Mouse (Mus musculus) 3134 (cell line): ENCODE results near the gene Scrn3.

Experiments
- DNase-seq: peaks from one replicate; pipeline ENCODE4 v3.0.0-alpha.2; 2011; ENCODE audit warnings: low spot score; ENCODE audit not compliant: insufficient read length; ENCODE audit errors: extremely low read depth

The Scrn3 gene

GRCm38 (mm10) chr2:73312152-73313116 lies at the start of gene Scrn3, which contains the start of gene Cir1:
Scrn3 (plus strand) TSS chr2:73312601.
Cir1 (minus strand) TSS chr2:73312701.
- DNase-seq, result peak; percentile 96

- DNase-seq, result no peak
Measured at GRCm38 (mm10) chr2:73263172-73263765, 49.1 kb upstream of the Scrn3 start.

DNA sequence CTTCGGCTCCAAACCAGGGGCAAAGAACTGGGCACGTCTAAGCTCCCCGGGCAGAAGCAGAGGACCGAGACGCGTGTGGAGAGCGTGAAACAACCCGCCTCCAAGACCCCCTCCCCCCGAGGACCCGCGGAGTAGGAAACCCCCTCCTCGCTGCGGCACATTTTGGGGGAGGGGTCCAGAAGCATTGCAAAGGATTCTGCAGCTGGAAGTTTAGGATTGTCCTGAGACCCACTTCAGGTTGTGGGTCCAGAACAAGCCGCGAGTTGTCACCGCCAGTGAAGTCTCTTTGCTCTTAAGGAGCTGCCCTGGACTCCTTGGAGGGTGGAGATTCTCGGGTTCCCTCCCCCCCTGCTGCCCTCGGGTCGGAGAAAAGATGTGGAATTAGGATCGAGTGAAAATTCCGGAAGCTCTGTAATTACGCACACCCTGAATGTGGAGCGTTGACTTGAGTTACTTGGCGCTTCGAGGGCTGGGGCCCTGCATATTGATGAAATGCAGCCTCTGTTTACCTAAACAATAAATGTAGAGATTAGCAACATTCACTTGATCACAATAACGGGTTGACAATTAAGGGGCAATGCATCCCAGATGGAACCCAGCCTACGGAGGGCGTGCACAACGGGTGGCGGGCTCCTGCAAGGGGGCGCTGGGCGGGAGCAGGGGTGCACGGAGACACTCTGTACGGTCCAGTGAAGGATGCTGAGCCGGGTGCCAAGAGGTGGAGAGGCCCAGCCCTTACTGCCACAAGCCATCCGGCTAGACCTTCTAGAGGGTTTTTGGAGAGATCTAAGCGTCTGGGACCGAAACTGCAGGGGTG lies 48.4 kb upstream of the Scrn3 start:
- DNase-seq, result no peak

- DNase-seq, result no peak
Measured at GRCm38 (mm10) chr2:73264611-73265195, 47.7 kb upstream of the Scrn3 start.

DNA sequence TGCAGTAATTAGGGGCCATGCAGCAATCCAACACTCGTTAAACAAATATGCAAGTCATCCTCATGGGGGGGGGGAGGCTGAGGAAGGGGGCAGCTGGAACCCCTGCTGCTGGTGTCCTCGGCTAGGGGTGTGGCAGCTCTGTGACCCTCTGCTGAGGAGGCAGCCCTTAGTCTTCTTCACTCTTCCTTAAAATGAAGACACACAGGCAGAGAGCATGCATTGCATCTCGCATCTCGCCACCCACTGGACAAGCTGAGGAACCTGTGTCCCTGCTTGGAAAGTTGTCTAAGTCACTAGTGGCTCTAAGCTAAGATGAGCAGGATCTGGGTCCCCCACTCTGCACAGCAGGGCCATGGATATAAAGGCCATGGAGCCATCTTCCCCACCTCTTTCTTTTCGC lies 46.4 kb upstream of the Scrn3 start:
- DNase-seq, result no peak

DNA sequence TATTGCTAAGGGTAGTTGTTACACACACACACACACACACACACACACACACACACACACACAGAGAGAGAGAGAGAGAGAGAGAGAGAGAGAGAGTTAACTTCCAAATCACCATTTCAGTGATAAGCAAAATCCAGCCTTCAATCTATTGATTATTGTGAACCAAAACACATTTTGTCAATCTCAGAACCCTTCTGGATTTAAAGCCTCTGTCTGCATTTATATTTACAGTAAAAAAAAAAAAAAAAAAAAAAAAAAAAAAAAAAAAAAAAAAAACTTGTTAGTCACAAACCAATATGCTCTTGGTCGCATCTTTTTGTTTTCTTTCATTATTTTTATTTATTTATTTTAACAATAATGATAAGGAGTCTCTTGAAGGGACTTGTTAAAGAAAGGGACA lies 45.8 kb upstream of the Scrn3 start:
- no peak for DNase-seq

DNA sequence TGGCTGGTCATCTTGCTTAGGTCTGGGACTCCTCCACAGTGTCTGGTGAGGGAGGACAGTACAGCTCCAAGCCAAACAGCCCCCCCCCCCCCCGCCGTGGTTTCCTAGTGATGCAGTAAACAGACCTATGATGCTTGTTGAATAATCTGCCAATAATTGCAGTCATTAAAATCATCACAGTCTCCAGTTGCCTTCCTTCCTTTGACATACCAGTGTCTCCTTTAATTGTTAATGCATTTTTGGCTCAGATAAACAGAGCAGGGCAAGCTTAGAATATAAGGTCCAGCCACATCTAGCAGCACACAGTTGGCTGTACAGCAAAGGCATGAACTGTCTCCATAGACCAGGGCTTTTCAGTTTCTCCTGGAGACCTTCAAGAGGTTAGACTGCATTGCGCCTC lies 45.2 kb upstream of the Scrn3 start:
- no peak for DNase-seq

GRCm38 (mm10) chr2:73267818-73268217 lies 44.6 kb upstream of the Scrn3 start:
- no peak for DNase-seq

DNA sequence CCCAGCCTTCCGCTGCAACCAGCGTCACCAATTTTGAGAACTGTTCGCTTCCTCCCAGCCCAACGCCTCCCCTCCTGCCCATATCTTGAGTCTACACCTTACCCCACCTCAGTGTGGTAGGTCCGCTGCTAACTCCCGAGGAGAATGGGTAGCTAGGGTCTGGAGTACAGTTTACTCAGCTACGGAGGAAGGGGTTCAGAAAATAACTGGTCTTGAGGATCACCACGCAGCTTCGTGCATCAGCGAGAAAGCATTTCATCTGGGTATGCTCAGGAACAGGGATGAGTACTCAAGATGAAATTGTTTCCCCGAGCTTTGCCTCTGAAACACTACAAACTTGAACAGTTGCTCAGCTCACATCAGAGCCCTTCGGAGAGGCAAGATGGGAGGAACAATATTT lies 44.1 kb upstream of the Scrn3 start:
- no peak for DNase-seq

- no peak for DNase-seq
Measured at GRCm38 (mm10) chr2:73268836-73269395, 43.5 kb upstream of the Scrn3 start.

DNA sequence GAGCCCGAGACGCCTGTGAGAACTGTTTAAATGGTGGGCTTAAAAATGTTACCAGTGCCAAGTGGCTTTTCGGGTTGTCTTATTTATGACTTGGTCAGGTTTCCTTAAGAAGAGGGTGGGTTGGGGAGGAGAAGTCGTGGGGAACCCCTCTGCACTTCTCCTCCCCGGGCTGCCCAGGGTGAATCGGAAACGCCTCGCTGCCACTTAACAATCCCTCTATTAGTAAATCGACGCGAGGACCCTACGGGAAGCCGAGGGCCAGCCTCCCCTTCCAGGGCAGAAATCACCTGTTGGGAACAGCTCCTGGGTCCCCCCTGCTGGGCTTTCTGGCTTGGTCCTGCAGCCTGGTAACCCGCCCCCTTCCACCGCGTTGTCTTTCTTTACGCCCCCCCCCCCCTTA lies 42.7 kb upstream of the Scrn3 start:
- no peak for DNase-seq

DNA sequence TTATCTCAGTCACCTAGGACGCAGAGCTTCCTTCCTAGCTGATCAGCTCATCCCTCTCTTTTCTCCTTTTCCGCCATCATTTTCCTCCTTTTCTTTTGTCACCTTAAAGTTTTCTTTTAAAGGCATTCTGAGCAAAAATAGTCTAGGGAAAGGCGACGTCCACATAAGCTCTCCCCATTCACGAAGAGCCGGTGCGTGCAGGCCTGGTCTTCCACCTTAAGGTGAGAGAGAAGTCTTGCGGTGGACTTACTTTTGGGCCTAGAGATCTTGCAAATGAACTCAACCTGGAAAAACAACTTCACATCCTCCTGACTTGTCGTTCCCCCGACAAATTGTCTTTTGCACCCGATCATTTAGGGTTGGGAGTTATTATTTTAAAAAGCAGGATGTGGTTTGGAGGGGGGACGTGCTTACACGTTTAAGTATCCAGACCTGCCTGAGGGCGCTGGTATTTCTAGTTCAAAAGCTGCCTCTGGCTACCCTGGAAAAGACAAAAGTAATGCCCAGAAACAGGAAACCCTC lies 42.3 kb upstream of the Scrn3 start:
- DNase-seq, result no peak

GRCm38 (mm10) chr2:73270593-73271458 lies 41.6 kb upstream of the Scrn3 start:
- DNase-seq, result no peak

- DNase-seq, result no peak
Measured at GRCm38 (mm10) chr2:73271459-73272161, 40.8 kb upstream of the Scrn3 start, which contains the start of gene Sp9. Sp9 (plus strand) TSS chr2:73271925.

GRCm38 (mm10) chr2:73272351-73273248 lies 39.8 kb upstream of the Scrn3 start:
- no peak for DNase-seq

GRCm38 (mm10) chr2:73273249-73274118 lies 38.9 kb upstream of the Scrn3 start:
- no peak for DNase-seq
